Mouse (Mus musculus): ENCODE data around the gene Thap11. TPM values are rescaled to one million over a fixed set of nuclear protein-coding genes. Genes with fewer than 3 reads are reported as not detected.

Gene Thap11
- polyA plus RNA-seq, 1 experiment = 31.0 TPM

DNA sequence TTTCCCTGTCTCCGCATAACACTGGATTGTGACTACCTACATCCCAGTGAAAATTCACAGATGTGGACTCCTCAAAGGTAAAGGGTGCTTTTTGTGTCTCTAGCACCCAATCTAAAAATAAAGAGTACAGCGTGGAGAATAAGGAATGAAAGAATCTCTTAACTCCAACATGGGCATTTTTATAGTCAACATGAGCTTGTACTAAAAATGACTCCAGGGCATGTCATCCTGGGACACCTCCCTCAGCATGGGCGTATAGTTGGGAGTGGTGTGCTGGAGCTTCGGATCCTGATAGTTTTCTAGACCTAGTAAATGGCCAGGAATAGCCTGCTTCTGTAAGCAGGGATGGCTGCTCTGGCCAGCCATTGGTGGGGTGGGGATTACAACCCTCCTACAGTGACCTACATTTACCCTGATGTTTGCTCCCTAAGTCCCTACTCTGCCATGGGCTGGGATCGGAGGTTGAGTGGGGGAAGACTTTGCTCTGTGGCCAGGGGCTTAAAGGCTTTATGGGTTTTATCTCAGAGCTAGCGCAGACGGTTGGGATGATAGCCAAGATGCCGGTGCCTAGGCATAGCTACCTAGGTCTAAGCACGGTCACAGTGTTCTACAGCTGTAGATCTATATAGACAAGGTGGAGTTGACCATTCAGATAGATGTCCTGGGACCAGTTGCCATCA, 43.0 kb downstream of the Thap11 start:
- no peaks in the 10 kb centered on the region for H3K9me3 ChIP-seq (replicated peaks; ENCODE audit: control insufficient read depth, insufficient read depth, low read length, poor library complexity, severe bottlenecking)
- no peak overlapping the region for H3K4me3 ChIP-seq (ENCODE audit: low read depth, low read length)
- no peak overlapping the region for H3K27ac ChIP-seq (ENCODE audit: insufficient read depth, low read length)
- H3K9ac ChIP-seq (ENCODE audit: low read depth, poor library complexity, severe bottlenecking) = no peak overlapping the region
- TF ChIP-seq CTCF (IDR thresholded peaks at IDR 0.05; ENCODE audit: low read depth, low read length) (no peak), EP300 (IDR thresholded peaks at IDR 0.05; ENCODE audit: insufficient read depth, low read depth, low read length) (no peak), POLR2A (IDR thresholded peaks at IDR 0.05; ENCODE audit: insufficient read depth, low read length) (no peak)
- no peaks in the 10 kb centered on the region for H3K27me3 ChIP-seq (ENCODE audit: control insufficient read depth, insufficient read depth, low read length, poor library complexity, severe bottlenecking)
- no peaks in the 10 kb centered on the region for H3K36me3 ChIP-seq (ENCODE audit: control insufficient read depth, insufficient read depth, low read length, poor library complexity, severe bottlenecking)
- no peaks in the 10 kb centered on the region for H3K4me1 ChIP-seq (ENCODE audit: control insufficient read depth, insufficient read depth, low read length)

DNA sequence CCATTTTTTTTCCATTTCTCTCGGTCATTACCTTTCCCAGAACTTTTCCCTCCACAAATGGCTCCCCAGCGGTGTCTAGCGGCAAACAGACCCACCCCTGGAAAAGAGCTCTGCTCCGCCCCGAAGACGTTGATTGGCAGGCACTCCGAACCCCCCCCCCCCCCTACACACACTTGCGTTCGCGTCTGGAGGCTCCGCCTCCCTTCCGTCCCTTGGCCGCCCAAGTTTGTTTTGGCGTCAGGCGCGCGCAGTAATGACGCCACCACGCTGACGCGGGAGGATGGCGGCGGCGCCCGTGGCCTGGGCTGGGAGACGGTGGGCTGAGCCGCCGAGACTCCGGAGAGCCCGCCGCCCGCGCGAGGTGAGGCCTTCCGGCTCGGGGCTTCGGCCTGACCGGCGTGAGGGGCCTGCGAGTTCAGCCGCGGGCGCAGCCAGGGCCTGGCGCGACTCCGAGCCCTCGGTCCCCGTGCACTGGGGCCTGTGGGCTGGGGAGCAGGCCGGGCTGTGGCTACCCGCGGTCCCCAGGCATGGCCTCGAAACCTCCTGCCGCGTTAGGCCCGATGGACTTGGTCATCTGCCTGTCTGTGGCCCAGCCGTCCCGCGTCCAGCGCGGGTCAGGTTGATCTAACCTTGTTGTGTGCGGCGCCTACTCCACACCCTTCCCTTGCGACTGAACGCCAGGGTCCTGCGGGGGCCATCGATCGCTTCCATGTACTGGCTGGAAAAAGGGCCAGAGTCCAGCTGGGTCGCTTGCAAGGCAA, 45.4 kb downstream of the Thap11 start, which contains the start of gene Pskh1:
TSS of gene Pskh1 (plus strand) at position 262 of the 761 bp plus-strand sequence.
- Histone ChIP-seq H3K27ac (ENCODE audit: insufficient read depth, low read length) (no peak within 1 kb of the TSS), H3K9me3 (replicated peaks; ENCODE audit: control insufficient read depth, insufficient read depth, low read length, poor library complexity, severe bottlenecking) (no peaks in the 10 kb centered on the region), H3K27me3 (ENCODE audit: control insufficient read depth, insufficient read depth, low read length, poor library complexity, severe bottlenecking) (no peaks in the 10 kb centered on the region)

DNA sequence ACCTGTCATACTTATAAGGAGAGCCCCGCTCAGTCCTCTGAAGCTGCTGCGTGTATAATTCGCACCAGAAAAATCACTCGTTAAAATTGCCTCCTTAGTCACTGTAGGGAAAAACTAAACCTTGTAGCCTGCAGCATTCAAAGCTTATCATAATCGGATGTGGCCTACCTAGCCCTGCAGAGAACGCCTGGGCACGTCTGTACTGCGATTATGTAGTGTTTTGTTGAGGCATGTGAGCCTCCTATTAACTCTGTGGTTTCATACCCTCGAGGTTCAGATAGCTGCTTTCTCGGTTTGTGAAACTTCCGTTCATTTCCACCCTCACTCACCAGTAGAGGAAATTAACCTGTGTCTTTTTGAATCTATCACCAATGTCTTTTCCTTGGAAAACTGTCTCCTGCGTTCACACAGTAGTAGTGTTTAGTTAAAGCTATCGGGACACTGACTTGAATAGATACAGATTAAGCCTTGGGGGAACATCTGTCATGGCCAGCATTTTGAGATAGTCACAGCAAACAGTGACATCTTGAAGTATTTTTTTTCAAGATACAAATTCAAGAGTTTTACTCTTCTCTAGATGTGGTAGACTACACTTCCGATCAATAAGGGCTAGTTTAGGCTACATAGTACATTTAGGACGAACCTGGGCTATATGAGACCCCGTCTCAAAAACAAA, 46.1 kb downstream of the Thap11 start:
- Histone ChIP-seq H3K9ac (ENCODE audit: low read depth, poor library complexity, severe bottlenecking) (peak overlapping the region; percentile 92), H3K27ac (ENCODE audit: insufficient read depth, low read length) (no peak overlapping the region), H3K4me1 (ENCODE audit: control insufficient read depth, insufficient read depth, low read length) (no peaks in the 10 kb centered on the region), H3K9me3 (replicated peaks; ENCODE audit: control insufficient read depth, insufficient read depth, low read length, poor library complexity, severe bottlenecking) (no peaks in the 10 kb centered on the region), H3K4me3 (ENCODE audit: low read depth, low read length) (peak overlapping the region; percentile 82), H3K27me3 (ENCODE audit: control insufficient read depth, insufficient read depth, low read length, poor library complexity, severe bottlenecking) (no peaks in the 10 kb centered on the region), H3K36me3 (ENCODE audit: control insufficient read depth, insufficient read depth, low read length, poor library complexity, severe bottlenecking) (peaks cover 3% of the 10 kb centered on the region; the same call in 1 of the 2 replicates)
- TF ChIP-seq POLR2A (IDR thresholded peaks at IDR 0.05; ENCODE audit: insufficient read depth, low read length) (no peak), EP300 (IDR thresholded peaks at IDR 0.05; ENCODE audit: insufficient read depth, low read depth, low read length) (no peak), CTCF (IDR thresholded peaks at IDR 0.05; ENCODE audit: low read depth, low read length) (no peak)

More for the DNA sequence above, 45.4 kb downstream of the Thap11 start, which contains the start of gene Pskh1:
- Histone ChIP-seq H3K9ac (ENCODE audit: low read depth, poor library complexity, severe bottlenecking) (peak within 1 kb of the TSS; percentile 92), H3K4me1 (ENCODE audit: control insufficient read depth, insufficient read depth, low read length) (no peaks in the 10 kb centered on the region), H3K4me3 (ENCODE audit: low read depth, low read length) (peak within 1 kb of the TSS; percentile 82), H3K36me3 (ENCODE audit: control insufficient read depth, insufficient read depth, low read length, poor library complexity, severe bottlenecking) (peaks cover 2% of the 10 kb centered on the region; the same call in 1 of the 2 replicates)
- no peak for TF ChIP-seq CTCF (IDR thresholded peaks at IDR 0.05; ENCODE audit: low read depth, low read length)
- TF ChIP-seq POLR2A (IDR thresholded peaks at IDR 0.05; ENCODE audit: insufficient read depth, low read length) = no peak
- no peak for TF ChIP-seq EP300 (IDR thresholded peaks at IDR 0.05; ENCODE audit: insufficient read depth, low read depth, low read length)

Other genes starting within 250 kb of the Thap11 start
- 26.5 and 27.5 TPM in 2 replicates for gene Ripor1, start 249.9 kb upstream of the Thap11 start, polyA plus RNA-seq (2011; ENCODE audit: insufficient read depth, insufficient read length, low read depth, missing spikeins)
- gene Ctcf, start 218.6 kb upstream of the Thap11 start, polyA plus RNA-seq (2011; ENCODE audit: insufficient read depth, insufficient read length, low read depth, missing spikeins) = 105 and 123 TPM in 2 replicates
- not detected in 2 replicates for gene Agrp, start 217.7 kb upstream of the Thap11 start, polyA plus RNA-seq (2011; ENCODE audit: insufficient read depth, insufficient read length, low read depth, missing spikeins)
- 4.7 and 5.6 TPM in 2 replicates for gene Carmil2, start 168.9 kb upstream of the Thap11 start, polyA plus RNA-seq (2011; ENCODE audit: insufficient read depth, insufficient read length, low read depth, missing spikeins)
- 30.1 and 36.7 TPM in 2 replicates for gene Acd, start 154.0 kb upstream of the Thap11 start, polyA plus RNA-seq (2011; ENCODE audit: insufficient read depth, insufficient read length, low read depth, missing spikeins)
- gene Pard6a, start 154.0 kb upstream of the Thap11 start, polyA plus RNA-seq (2011; ENCODE audit: insufficient read depth, insufficient read length, low read depth, missing spikeins) = 10.4 and 10.9 TPM in 2 replicates
- gene 4933405L10Rik, start 147.5 kb upstream of the Thap11 start, polyA plus RNA-seq (2011; ENCODE audit: insufficient read depth, insufficient read length, low read depth, missing spikeins) = not detected in 2 replicates
- gene Enkd1, start 146.9 kb upstream of the Thap11 start, polyA plus RNA-seq (2011; ENCODE audit: insufficient read depth, insufficient read length, low read depth, missing spikeins) = 18.6 and 20.1 TPM in 2 replicates
- gene Gfod2, start 96.5 kb upstream of the Thap11 start, polyA plus RNA-seq (2011; ENCODE audit: insufficient read depth, insufficient read length, low read depth, missing spikeins) = 6.4 and 7.2 TPM in 2 replicates
- gene Ranbp10, start 27.8 kb upstream of the Thap11 start, polyA plus RNA-seq (2011; ENCODE audit: insufficient read depth, insufficient read length, low read depth, missing spikeins) = 17.1 and 18.5 TPM in 2 replicates
- 0.33 TPM in 1 of 2 replicates, not detected in the other for gene Tsnaxip1, start 27.4 kb upstream of the Thap11 start, polyA plus RNA-seq (2011; ENCODE audit: insufficient read depth, insufficient read length, low read depth, missing spikeins)
- gene Cenpt, start 1.9 kb upstream of the Thap11 start, polyA plus RNA-seq (2011; ENCODE audit: insufficient read depth, insufficient read length, low read depth, missing spikeins) = 86.3 and 97.6 TPM in 2 replicates
- 29.9 and 30.2 TPM in 2 replicates for gene Nutf2, start 5.4 kb downstream of the Thap11 start, polyA plus RNA-seq (2011; ENCODE audit: insufficient read depth, insufficient read length, low read depth, missing spikeins)
- 45.2 and 51.6 TPM in 2 replicates for gene Edc4, start 25.7 kb downstream of the Thap11 start, polyA plus RNA-seq (2011; ENCODE audit: insufficient read depth, insufficient read length, low read depth, missing spikeins)
- 1.1 and 2.7 TPM in 2 replicates for gene Nrn1l, start 38.4 kb downstream of the Thap11 start, polyA plus RNA-seq (2011; ENCODE audit: insufficient read depth, insufficient read length, low read depth, missing spikeins)
- 27.4 and 31.3 TPM in 2 replicates for gene Pskh1, start 45.3 kb downstream of the Thap11 start, polyA plus RNA-seq (2011; ENCODE audit: insufficient read depth, insufficient read length, low read depth, missing spikeins)
- gene Ctrl, start 78.7 kb downstream of the Thap11 start, polyA plus RNA-seq (2011; ENCODE audit: insufficient read depth, insufficient read length, low read depth, missing spikeins) = 0.78 and 1.7 TPM in 2 replicates
- gene Psmb10, start 83.3 kb downstream of the Thap11 start, polyA plus RNA-seq (2011; ENCODE audit: insufficient read depth, insufficient read length, low read depth, missing spikeins) = 46.1 and 53.1 TPM in 2 replicates
- gene Lcat, start 88.2 kb downstream of the Thap11 start, polyA plus RNA-seq (2011; ENCODE audit: insufficient read depth, insufficient read length, low read depth, missing spikeins) = 2.8 and 3.2 TPM in 2 replicates
- gene Slc12a4, start 111.0 kb downstream of the Thap11 start, polyA plus RNA-seq (2011; ENCODE audit: insufficient read depth, insufficient read length, low read depth, missing spikeins) = 57.1 and 65.1 TPM in 2 replicates
- gene Dpep3, start 124.3 kb downstream of the Thap11 start, polyA plus RNA-seq (2011; ENCODE audit: insufficient read depth, insufficient read length, low read depth, missing spikeins) = 0.47 and 0.48 TPM in 2 replicates
- 14.4 and 19.3 TPM in 2 replicates for gene Dus2, start 136.2 kb downstream of the Thap11 start, polyA plus RNA-seq (2011; ENCODE audit: insufficient read depth, insufficient read length, low read depth, missing spikeins)
- not detected in 2 replicates for gene Dpep2nb, start 150.8 kb downstream of the Thap11 start, polyA plus RNA-seq (2011; ENCODE audit: insufficient read depth, insufficient read length, low read depth, missing spikeins)
- 8.7 and 8.8 TPM in 2 replicates for gene Ddx28, start 156.8 kb downstream of the Thap11 start, polyA plus RNA-seq (2011; ENCODE audit: insufficient read depth, insufficient read length, low read depth, missing spikeins)
- gene Nfatc3, start 203.7 kb downstream of the Thap11 start, polyA plus RNA-seq (2011; ENCODE audit: insufficient read depth, insufficient read length, low read depth, missing spikeins) = 68.9 and 78.3 TPM in 2 replicates